Mouse (Mus musculus): ENCODE data around the gene Wdr95. TPM values are rescaled to one million over a fixed set of nuclear protein-coding genes. Genes with fewer than 3 reads are reported as not detected.

The Wdr95 gene
- total and polyA plus RNA-seq, 3 experiments, result not detected

GRCm38 (mm10) chr5:149636075-149636920 lies 107.8 kb downstream of the Wdr95 start, which contains the start of gene Hsph1 (continued):
- TF ChIP-seq MXI1 (IDR thresholded peaks at IDR 0.05; ENCODE audit: low read depth, low read length), result no peak
- no peak for TF ChIP-seq MYC (IDR thresholded peaks at IDR 0.05; ENCODE audit: low read depth, low read length)
- no peak for TF ChIP-seq GATA1 (IDR thresholded peaks at IDR 0.05; ENCODE audit: low read depth, low read length)
- TF ChIP-seq RAD21 (IDR thresholded peaks at IDR 0.05; ENCODE audit: low read depth, low read length), result no peak
- no peak for TF ChIP-seq MYB (IDR thresholded peaks at IDR 0.05; ENCODE audit: low read depth, low read length)
- TF ChIP-seq GABPA (IDR thresholded peaks at IDR 0.05; ENCODE audit: low read depth, low read length), result no peak
- TF ChIP-seq SIN3A (IDR thresholded peaks at IDR 0.05; ENCODE audit: low read length), result no peak
- TF ChIP-seq NRF1 (IDR thresholded peaks at IDR 0.05; ENCODE audit: insufficient read depth, low read depth, low read length, poor library complexity, severe bottlenecking), result no peak
- TF ChIP-seq ETS1 (IDR thresholded peaks at IDR 0.05; ENCODE audit: low read depth, low read length), result no peak
- no peak for TF ChIP-seq BHLHE40 (IDR thresholded peaks at IDR 0.05; ENCODE audit: borderline replicate concordance, low read depth, low read length)
- TF ChIP-seq POLR2A (IDR thresholded peaks at IDR 0.05; ENCODE audit: control insufficient read depth in 1 of 2, insufficient read depth in 1 of 2, low read depth in 1 of 2, low read length in 2 of 2, poor library complexity in 1 of 2), result peak; percentile 92 to 93

GRCm38 (mm10) chr5:149637306-149637705 lies 108.8 kb downstream of the Wdr95 start:
- Histone ChIP-seq H3K79me2 (ENCODE audit: control insufficient read depth, insufficient read depth, low read length, poor library complexity) (peaks cover 48% of the 10 kb centered on the region), H3K9me3 (replicated peaks; ENCODE audit: insufficient read depth, low read length) (no peaks in the 10 kb centered on the region), H3K4me1 (ENCODE audit: control insufficient read depth in 1 of 2, insufficient read depth in 2 of 2, low read length in 2 of 2) (peaks cover 6 to 11% of the 10 kb centered on the region in 2 experiments; a peak in 3 of 4 replicates), H3K9ac (ENCODE audit: control insufficient read depth, low read depth, low read length, poor library complexity, severe bottlenecking) (peak overlapping the region; percentile 82), H3K36me3 (ENCODE audit: control insufficient read depth in 1 of 2, insufficient read depth in 2 of 2, low read length in 2 of 2) (peaks cover 17 to 26% of the 10 kb centered on the region in 2 experiments), H3K27ac (ENCODE audit: control insufficient read depth, low read depth, low read length) (peak overlapping the region; percentile 90), H3K27me3 (ENCODE audit: control insufficient read depth in 1 of 2, insufficient read depth in 2 of 2, low read length in 2 of 2) (no peaks in the 10 kb centered on the region), H3K4me3 (ENCODE audit: control insufficient read depth in 1 of 2, insufficient read depth in 1 of 2, low read depth in 2 of 2, low read length in 2 of 2) (peak overlapping the region; percentile 63 to 92)
- peak; percentile 68 for DNase-seq (ENCODE audit: low read depth, low spot score)
- no peak for TF ChIP-seq UBTF (IDR thresholded peaks at IDR 0.05; ENCODE audit: borderline replicate concordance, insufficient read depth, low read depth, low read length)
- no peak for TF ChIP-seq MEF2A (IDR thresholded peaks at IDR 0.05; ENCODE audit: extremely low read depth, insufficient replicate concordance, low read depth, low read length, poor library complexity, severe bottlenecking)
- no peak for TF ChIP-seq ETS1 (IDR thresholded peaks at IDR 0.05; ENCODE audit: low read depth, low read length)
- TF ChIP-seq ELF1 (IDR thresholded peaks at IDR 0.05; ENCODE audit: low read depth, low read length), result no peak

- DNase-seq (ENCODE audit: low read depth, low spot score), result peak; percentile 100
- peak overlapping the region; percentile 77 to 78 for H3K4me3 ChIP-seq (ENCODE audit: control insufficient read depth in 1 of 2, insufficient read depth in 1 of 2, low read depth in 2 of 2, low read length in 2 of 2)
- TF ChIP-seq MAFK (IDR thresholded peaks at IDR 0.05; ENCODE audit: borderline replicate concordance, low read depth, low read length) (no peak), MXI1 (IDR thresholded peaks at IDR 0.05; ENCODE audit: low read depth, low read length) (no peak), ELF1 (IDR thresholded peaks at IDR 0.05; ENCODE audit: low read depth, low read length) (no peak), TAL1 (IDR thresholded peaks at IDR 0.05; ENCODE audit: low read length) (no peak), ZNF384 (IDR thresholded peaks at IDR 0.05; ENCODE audit: low read depth, low read length) (no peak), POLR2AphosphoS2 (IDR thresholded peaks at IDR 0.05; ENCODE audit: low read length) (no peak), UBTF (IDR thresholded peaks at IDR 0.05; ENCODE audit: borderline replicate concordance, insufficient read depth, low read depth, low read length) (no peak), JUND (IDR thresholded peaks at IDR 0.05; ENCODE audit: low read depth, low read length) (no peak), E2F4 (IDR thresholded peaks at IDR 0.05; ENCODE audit: borderline replicate concordance, low read depth, low read length) (no peak), NELFE (IDR thresholded peaks at IDR 0.05; ENCODE audit: low read depth, low read length) (no peak), CHD2 (IDR thresholded peaks at IDR 0.05; ENCODE audit: low read length) (no peak), ZMIZ1 (IDR thresholded peaks at IDR 0.05; ENCODE audit: low read depth, low read length) (no peak), ZC3H11A (IDR thresholded peaks at IDR 0.05; ENCODE audit: low read depth, low read length) (no peak), EP300 (IDR thresholded peaks at IDR 0.05; ENCODE audit: low read depth in 1 of 2, low read length in 2 of 2) (no peak), KAT2A (conservative IDR thresholded peaks at IDR 0.05; ENCODE audit: low read depth, low read length) (no peak), MAX (IDR thresholded peaks at IDR 0.05; ENCODE audit: low read length) (no peak)
Observed at GRCm38 (mm10) chr5:149641277-149641892, 112.9 kb downstream of the Wdr95 start.

More at GRCm38 (mm10) chr5:149641277-149641892, 112.9 kb downstream of the Wdr95 start:
- peak overlapping the region; percentile 98 for H3K27ac ChIP-seq (ENCODE audit: control insufficient read depth, low read depth, low read length)
- peaks cover 0 to 31% of the 10 kb centered on the region in 2 experiments; a peak in 2 of 4 replicates for H3K36me3 ChIP-seq (ENCODE audit: control insufficient read depth in 1 of 2, insufficient read depth in 2 of 2, low read length in 2 of 2)
- peaks cover 38% of the 10 kb centered on the region for H3K79me2 ChIP-seq (ENCODE audit: control insufficient read depth, insufficient read depth, low read length, poor library complexity)
- H3K27me3 ChIP-seq (ENCODE audit: control insufficient read depth in 1 of 2, insufficient read depth in 2 of 2, low read length in 2 of 2), result no peaks in the 10 kb centered on the region
- H3K9ac ChIP-seq (ENCODE audit: control insufficient read depth, low read depth, low read length, poor library complexity, severe bottlenecking), result peak overlapping the region; percentile 86
- no peaks in the 10 kb centered on the region for H3K9me3 ChIP-seq (replicated peaks; ENCODE audit: insufficient read depth, low read length)
- peaks cover 9 to 26% of the 10 kb centered on the region in 2 experiments; a peak in 3 of 4 replicates for H3K4me1 ChIP-seq (ENCODE audit: control insufficient read depth in 1 of 2, insufficient read depth in 2 of 2, low read length in 2 of 2)

All from MEL (cell line).